Mouse (Mus musculus) c-Kit-positive CD71-negative TER-119-negative erythroid progenitor cells, embryonic 14.5 days (primary cell): Measurements from ENCODE around the gene Gm20388.

Experiments
- DNase-seq: peaks from one replicate; pipeline ENCODE4 v3.0.0-alpha.2; 2013; ENCODE audit warnings: low read depth

Gene Gm20388

DNA sequence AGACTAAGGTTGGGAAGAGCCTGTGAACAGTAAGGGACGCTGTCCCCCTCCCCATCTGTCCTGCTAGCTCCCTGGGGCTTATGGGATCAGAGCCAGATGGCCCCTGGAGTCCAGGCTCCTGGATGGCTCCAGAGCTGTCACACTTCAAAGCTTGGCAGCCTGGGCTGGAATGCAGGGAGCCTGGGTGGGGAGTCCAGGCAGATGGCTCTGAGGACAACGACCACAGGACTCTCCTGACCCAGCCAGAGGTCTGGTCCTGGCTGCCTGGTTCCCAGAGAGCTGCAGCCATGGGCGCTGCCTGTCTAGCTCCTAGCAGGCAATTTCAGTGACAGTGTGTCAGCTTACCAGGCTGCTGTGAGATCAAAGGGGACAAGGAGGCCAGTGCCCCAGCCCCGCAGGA, 984.4 kb downstream of the Gm20388 start:
- DNase-seq, result no peak

DNA sequence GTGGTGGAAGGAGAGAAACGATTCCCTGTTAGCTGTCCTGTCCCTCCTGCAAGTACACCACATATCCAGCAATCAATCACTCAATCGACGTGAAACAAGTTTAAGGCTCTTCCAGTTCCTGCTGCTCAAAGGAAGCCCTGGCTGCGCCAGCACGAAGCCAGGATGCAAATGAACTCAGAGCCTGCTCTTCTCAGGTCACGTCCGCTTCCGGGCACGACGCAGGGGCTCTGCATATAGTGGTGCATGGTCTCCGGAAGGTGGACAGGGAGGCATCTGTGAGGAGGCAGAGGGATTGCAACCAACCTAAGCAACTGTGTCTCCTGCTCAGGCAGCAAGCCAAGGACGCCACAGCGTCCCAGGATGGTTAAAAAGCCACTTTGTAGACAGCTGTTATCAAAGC, 985.0 kb downstream of the Gm20388 start:
- no peak for DNase-seq

DNA sequence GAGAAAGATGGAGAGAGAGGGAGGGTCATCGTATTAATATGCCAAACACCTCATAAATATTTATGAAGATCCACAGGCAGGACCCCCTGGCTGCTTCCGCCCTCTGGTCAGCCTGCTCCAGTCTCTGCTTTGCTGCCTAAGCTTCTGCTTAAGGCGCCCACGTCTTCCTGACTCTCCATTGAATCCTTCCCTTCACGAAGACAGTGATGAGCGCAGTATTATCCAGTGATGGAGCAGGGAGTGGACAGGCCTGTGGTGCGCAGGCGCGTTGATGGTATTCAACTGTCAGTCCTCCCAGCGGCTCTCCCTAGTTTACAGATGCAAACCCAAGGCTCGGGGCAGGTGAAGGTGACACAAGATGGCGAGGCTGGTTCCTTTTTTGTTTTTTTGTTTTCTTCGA, 985.6 kb downstream of the Gm20388 start:
- no peak for DNase-seq

DNA sequence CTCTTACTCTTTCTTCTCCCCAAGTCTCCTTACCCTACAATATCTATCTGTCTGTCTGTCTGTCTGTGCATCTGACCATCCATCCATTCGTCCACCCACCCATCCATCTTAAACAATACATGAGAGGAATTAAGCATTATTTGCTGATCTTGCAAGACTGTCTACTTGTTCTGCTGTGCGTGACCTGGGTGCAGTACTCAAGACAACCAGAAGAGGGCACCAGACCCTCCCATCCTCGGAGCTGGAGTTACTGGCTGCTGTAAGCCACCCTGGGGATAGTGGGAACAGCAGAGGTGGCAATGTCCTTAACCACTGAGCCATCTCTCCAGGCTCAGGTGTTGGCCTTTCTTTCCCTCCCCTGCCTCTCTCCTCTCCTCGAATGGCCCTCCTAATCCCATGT, 987.4 kb downstream of the Gm20388 start:
- no peak for DNase-seq

DNA sequence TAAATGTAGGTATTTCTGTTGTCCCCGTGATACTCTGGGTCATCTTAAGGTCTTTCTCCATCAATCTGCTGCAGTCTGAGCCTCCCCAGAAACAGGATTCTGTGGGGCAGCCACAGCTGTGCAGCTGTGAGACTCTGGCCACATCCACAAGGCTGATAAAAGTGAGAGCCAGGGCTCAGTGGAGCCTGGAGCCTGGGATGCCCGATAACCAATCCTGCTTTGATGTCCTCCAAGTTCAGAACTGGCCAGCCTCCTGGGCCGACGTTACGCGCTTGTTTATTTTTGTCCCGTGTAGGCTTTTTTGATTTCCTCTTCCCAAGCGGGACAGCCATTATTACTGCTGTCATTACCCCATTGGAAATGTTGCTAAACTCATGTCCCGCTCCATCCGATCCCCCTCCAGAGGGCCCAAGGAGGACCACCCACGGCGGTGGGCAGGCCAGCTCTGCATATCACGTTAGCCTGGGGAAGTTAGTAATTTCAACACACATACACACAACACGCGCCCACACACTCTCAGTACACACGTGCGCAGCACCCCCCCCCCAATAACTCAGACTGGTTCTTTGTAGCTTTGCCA, 988.3 kb downstream of the Gm20388 start:
- no peak for DNase-seq

DNA sequence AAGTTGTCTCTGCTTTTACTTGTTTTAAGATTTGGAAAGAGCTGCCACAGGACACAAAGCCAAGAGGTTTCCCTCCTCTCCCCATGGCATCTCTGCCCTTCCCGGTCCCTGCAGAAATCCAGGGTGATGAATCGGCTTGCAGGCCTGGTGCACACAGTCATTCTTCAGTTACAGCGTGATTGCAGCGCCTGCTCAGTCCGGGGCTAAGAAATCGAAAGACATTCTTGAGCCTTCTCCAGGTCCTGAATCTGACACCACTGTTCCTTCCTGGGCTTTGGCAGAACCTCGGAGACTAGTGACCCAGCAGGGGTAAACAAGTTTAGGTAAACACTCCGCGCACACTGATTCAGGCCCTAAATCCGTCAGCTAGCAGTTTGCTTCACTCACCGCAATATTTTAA, 991.7 kb downstream of the Gm20388 start:
- DNase-seq, result no peak

DNA sequence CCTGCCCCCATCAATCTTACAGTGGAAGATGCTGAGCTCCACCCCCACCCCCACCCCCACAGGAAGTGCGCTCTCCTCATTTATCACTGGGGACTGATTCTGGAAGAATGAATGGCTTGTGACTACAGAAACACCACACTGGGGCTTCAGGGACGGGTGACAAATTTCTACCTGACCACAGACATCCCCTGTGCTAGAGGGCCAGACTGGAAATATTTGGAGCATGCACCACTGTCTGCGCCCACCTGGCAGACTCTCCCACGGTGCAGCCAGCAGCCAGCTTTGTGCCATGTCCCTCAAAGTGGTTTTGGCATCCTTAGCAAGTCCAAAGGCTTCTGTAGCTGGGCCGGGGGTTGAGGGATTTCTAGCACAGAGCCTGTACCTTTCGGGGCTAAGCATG, 997.0 kb downstream of the Gm20388 start:
- DNase-seq, result no peak

DNA sequence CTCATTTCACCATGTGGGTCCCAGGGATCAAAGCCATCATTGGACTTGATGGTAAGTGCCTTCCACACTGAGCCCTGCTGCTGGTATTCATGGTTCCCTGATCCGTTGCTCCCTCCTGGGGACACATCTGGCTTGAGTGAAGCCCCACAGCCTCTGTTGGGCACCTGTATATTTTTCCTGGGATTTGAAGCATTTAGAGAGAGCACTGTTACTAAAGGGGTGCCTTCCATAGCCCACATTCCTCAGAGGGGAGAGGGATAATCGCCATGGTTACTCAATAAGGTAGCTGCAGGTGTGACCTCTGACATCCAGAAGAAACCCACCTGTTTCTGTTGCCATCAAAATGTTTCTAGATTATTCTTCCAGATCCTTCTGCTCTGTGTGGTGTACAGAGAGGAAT, 1000.3 kb downstream of the Gm20388 start:
- no peak for DNase-seq

DNA sequence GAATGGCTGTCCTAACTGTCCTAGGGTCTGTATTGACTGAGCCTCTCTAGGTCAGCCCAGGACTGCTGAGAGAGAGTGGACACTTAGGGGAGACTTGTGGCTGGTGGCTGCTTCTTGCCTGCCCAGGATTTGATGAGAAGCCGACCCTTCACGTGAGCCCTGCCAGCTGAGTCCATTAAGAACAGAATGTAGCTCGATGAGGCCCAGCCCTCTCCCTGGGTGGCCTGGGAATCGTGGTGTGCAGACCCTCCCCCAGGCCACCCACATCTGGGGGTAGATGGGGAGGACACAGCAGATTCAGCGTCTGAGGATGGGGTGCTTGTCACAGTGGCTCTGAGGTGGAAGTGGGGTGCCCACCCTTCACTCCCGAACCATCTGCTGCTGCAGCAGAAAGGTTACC, 1001.8 kb downstream of the Gm20388 start:
- DNase-seq, result no peak

DNA sequence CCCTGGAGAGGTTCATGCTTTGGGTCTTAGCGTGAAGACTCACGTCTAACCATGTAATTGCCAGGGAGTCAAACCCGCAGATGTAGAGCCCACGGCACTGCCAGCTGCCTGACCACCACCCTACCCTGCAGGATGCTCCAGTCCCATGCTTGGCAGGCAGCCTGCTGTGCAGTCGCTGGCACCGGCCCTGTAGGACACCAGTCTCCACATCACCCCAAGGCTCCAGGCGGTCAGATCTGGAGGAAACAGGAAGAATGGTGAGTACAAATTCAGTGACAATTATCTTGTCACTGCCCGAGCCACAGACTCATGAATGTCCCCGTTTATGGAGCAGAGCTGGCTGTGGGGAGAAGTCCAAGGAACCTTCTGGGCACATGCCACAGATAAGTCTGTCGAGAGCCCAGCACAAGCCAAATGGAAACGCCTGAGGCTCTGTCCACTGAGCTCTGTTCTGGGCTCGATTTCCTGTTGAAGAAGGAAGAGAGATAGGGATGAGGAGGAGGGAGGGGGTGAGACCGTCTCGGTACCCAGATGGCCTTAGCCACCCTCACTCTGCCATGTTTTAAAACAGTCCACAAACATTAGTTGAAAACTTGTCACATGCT, 1006.3 kb downstream of the Gm20388 start:
- no peak for DNase-seq

DNA sequence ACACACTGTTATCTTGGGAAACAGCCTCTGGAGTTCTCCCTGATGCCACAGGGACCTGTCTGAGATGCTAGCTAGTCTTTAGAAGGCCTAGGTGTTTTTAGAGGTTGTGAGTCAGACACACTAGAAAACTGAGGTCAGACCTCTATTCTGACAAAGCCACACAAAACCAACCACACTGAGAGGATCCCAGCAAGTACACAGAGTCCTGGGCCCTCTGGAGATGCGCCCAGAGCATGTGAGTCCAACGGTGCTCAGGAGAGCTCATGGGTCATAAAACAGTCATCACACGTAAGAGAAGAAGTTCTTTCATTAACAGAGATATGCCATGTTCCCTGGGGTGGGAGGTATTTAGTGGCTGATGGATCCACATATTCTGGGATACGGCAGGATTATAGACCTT, 1009.9 kb downstream of the Gm20388 start:
- no peak for DNase-seq

DNA sequence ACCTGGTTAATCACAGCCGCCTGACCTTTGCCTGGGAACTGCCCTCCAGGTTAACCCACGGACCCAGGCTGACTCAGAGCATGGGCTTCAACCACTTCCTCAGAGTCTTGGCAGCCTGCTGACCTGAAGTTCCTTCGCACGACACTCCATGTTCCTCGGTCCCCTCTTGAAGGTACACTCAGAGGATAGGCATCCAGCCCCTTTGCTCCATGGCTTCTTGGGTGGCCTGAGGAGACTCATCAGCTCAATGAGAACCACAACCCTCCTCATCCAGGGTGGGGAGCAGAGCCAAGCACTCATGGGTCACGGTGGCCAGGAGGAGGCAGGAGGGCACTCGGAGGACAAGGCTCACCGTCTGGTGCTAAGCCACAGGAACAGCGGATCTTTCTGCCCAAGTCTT, 1015.6 kb downstream of the Gm20388 start:
- no peak for DNase-seq

DNA sequence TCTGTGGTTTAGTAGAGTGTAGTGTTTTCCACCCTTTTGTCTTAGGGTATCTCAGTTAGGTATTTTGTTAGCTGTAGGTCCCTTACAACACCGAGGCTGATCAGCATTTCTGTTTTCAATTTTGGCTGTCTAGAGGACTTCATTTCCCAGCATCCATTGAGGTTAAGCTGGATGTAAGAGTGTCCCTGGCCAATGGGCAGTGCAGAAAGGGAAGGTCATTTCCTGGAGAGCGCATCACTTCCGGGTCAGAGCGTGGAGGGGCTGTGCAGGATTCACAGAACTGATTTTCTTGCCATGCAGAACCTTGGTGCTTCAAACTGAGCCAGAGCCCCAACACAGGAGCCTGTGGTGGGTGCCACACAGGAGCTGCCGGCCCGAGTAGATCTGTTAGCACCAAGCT, 1017.4 kb downstream of the Gm20388 start:
- DNase-seq, result no peak

DNA sequence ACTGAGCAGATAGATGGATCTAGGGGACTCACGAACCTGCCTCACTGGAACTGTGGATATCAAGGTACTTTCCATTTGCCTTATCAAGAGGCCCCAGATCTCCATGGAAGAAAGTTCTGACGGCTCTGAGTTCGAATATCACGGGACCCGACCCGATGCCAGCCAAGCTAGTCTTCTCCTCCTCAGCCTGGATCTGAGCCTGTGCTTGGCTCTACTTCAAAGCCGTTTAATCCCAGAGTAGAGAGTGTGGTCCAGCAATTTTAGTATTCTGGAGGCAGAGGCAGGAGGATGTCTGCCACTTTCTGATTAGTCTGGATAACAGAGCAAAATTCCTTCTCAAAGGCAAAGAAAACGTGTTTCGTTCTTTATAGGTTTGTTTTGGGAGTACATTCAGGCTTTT, 1024.0 kb downstream of the Gm20388 start:
- no peak for DNase-seq

DNA sequence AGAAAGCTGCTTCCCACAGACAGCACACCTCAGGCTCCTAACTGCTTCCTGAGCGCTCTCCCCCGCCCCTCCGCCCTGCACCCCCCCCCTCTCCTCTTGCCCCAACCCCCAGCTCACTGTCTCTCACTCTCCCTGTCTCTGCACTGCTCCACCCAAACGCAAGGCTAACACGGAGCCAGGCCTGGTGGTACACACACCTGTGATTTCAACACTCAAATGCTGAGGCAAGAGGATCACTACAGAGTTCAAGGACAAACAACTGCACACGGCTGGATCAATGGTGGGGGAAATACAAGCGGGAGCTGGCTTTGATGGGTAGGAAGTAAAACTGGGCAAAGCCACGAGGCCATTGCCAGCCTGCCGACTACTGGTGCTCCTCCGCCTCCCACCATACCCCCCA, 1026.0 kb downstream of the Gm20388 start:
- DNase-seq, result no peak

DNA sequence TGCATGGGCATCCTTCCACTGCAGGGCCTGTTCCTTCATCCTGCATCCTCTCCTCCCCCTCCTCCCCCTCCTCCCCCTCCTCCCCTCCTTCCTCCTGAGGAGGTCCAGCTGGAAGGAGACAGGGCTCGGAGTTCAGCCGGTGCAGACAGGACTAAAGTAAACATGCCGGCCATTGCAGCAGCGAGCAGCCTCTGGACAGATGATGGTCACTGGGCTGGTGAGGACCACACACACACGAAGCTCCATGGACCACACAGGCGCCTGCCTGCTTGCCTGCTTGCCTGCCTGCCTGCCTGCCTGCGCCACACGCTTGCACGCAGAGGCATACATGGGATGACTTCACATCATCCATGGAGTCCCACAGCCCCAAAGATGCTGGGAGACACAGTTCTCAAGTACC, 1026.8 kb downstream of the Gm20388 start:
- DNase-seq, result no peak

DNA sequence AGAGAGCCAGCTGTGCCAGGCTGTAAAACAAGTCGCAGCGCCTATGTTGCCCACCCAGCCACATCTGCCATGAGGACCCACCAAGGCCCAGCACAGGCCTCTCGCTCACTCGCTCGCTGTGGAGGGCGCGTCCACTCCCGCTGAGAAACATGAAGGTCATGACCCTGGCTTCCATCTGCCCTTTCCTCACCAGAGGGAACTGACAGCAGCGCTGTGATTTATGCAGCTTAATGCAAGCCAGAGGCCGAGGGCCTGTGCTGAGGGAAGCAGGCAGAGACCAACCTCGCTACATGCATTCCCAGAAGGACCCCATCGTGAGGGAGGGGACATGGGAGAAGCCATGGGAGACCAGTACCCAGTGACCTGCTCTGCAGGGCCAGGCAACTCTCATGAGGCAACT, 1029.6 kb downstream of the Gm20388 start:
- no peak for DNase-seq

DNA sequence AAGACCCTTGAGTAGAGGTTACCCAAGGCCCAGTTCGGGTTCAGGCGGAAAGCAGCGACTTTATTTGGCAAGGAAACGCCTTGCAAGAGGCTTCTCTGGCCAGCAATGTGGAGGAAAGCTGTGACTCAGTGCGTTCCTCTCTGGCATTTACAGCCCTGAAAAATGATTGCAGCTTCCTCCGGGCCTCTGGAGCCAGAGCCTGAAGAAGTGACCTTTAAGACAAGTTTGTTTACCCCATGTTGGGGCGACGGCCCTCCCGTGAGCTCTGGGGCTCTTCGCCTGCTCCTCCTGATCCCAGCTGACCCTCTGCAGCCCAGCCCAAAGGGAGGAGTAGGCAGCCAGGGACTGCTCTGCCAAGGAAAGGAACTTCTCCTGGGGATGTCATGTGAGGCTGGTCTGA, 1036.6 kb downstream of the Gm20388 start:
- no peak for DNase-seq

DNA sequence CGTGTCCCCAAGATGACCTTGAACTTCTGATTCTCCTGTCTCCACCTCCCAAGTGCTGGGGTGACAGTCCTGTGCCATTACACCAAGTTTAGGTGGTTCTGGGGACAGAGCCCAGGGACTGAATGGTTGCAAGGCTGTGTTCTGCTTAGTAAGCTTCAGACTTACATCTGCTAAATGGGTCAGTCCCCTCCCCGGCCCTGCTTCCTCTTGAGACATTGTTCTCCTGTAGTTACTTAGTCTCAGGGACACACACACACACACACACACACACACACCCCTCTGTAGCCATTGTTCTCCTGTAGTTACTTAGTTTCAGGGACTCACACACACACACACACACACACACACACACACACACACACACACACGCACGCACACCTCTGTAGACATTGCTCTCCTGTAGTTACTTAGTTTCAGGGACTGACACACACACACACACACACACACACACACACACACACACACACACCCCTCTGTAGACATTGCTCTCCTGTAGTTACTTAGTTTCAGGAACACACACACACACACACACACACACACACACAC, 1037.5 kb downstream of the Gm20388 start:
- no peak for DNase-seq

DNA sequence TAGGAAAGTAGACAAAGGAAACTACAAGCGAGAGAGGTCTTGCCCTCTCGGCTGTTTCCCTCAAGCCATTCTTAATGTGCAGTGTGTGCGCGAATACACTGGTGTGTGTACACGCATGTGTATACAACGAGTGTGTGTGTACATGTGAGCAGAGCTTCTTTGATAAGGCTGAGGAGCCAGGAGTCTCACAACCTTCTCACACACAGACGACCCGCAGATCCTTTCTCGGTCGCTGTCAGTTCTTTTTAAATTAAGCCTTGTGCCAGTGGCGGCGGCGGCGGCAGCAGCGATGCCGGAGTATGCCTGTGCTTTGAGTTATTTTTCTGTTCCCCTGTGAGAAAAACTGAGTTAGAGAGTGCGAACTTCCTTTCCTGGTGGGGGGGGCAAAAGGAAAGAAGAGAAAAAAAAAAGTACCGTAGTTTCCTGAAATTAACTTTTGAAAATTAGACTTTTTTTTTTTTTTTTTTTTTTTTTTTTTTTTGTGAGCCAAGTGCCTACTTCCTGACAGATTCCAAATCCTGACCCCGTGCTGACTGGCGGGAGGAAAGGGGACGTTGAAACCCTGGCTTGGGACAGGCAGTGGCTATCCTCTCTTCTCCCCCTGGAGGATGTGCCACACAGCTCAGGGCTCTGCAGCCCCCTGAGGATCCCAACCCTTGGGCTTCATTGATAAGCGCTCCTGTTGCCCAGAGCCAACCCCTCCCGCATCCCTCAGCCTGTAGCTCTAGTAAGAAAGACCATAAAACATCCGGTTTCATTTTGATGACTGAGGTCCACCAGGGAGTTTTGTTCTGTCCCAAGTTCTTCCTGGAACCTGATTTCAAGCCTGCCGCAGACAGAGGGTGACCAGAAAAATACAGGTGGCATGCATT, 1038.2 kb downstream of the Gm20388 start:
- no peak for DNase-seq

DNA sequence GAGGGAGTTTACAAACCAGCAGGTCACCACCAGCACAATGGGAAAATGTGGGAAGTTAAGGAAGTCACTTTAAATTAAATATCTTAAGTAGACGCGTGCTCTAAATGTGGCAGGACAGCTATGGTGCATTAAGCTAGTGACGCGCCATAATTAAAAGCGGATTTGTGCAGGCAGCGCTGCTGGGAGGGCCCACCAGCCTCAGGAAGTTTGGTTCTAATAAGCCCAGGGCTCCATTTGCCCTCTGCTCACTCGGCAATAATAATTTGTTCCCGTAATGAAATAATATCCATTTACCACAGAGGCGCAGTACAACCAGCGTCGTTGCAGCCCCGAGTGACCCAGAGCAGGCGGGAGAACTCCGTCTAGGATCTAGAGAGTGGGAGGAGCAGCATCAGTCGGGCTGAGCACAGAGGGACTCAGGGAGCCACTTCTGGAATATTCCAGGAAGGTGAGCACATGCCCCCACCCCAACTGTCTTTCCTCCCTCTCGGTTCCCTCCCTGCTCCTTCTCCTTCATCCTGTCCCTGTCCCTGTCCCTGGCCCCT, 1040.1 kb downstream of the Gm20388 start:
- no peak for DNase-seq

DNA sequence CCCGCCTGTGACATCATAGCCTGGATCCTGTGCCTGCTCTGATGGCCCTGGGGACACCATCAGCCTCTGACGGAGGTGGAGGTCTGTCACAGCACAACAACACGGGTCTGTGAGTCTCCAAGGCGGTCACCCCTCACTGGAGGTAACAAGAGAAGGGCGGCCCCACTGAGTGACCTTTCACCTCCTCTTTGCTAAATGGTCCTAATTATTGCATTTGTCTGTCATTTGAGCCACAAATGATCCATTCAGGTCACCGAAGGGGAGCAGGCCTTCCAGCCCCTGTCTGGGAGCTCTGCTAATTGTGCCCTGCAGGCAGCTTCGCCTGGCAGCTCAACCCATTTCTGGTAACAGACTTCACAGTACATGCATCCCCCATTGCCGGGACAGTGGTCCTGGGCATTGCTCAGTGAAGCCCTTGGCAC, 1048.8 kb downstream of the Gm20388 start:
- DNase-seq, result no peak
